Mouse (Mus musculus) hindbrain, embryonic 13.5 days (tissue): ENCODE results near the gene Ankrd44. TPM values are rescaled to one million over a fixed set of nuclear protein-coding genes. Genes with fewer than 3 reads are reported as not detected.

ENCODE experiments used
- ATAC-seq: fragments of 200-750 bp; cut with Nextera tagmentation; 2 replicates; pipeline ENCODE4 v1.8.0; 2017; ENCODE audit warnings: moderate TSS enrichment; ENCODE audit not compliant: low FRiP score
- H3K27ac ChIP-seq: fragments of 300-500 bp; sonication (generic); 2 replicates; pipeline ENCODE4 v1.5.1; 2015; ENCODE audit warnings: inconsistent platforms, mild to moderate bottlenecking, moderate library complexity
- H3K27me3 ChIP-seq: fragments of 300-500 bp; sonication (generic); 2 replicates; pipeline ENCODE4 v1.6.1; 2015; ENCODE audit warnings: mild to moderate bottlenecking, inconsistent platforms
- H3K36me3 ChIP-seq: fragments of 300-500 bp; sonication (generic); 2 replicates; pipeline ENCODE4 v1.6.1; 2015; ENCODE audit warnings: mild to moderate bottlenecking, inconsistent platforms
- H3K4me1 ChIP-seq: fragments of 300-500 bp; sonication (generic); replicated peaks from 2 replicates; pipeline ENCODE4 v1.6.1; 2015; ENCODE audit warnings: inconsistent platforms
- H3K4me2 ChIP-seq: fragments of 300-500 bp; sonication (generic); 2 replicates; pipeline ENCODE4 v1.6.1; 2015; ENCODE audit warnings: inconsistent platforms, mild to moderate bottlenecking, moderate library complexity
- H3K4me3 ChIP-seq: fragments of 300-500 bp; sonication (generic); 2 replicates; pipeline ENCODE4 v1.5.1; 2015; ENCODE audit warnings: mild to moderate bottlenecking, inconsistent platforms
- H3K9ac ChIP-seq: fragments of 300-500 bp; sonication (generic); 2 replicates; pipeline ENCODE4 v1.6.1; 2015; ENCODE audit warnings: mild to moderate bottlenecking, inconsistent platforms
- H3K9me3 ChIP-seq: fragments of 300-500 bp; sonication (generic); 2 replicates; pipeline ENCODE4 v1.6.1; 2016; ENCODE audit warnings: inconsistent platforms
- WGBS: fragments of 180-500 bp; shearing (Covaris S2); methylation state at CpG from one replicate; pipeline ENCODE4 v1.1.7; 2015; 5-methylcytosine and 5-hydroxymethylcytosine counted together
- microRNA-seq: library from miRNA; unstranded; fragments of <30 nt; microRNA quantifications from one replicate; pipeline ENCODE4, GENCODE M21; 2016
- polyA plus RNA-seq: library from polyadenylated mRNA; unstranded; fragments of >200 nt; fragmentation: Nextera tagmentation; extraction: Ambion mirVana; gene quantifications from 2 replicates; pipeline ENCODE4 v1.2.1, GENCODE M21; 2015

The Ankrd44 gene
- polyA plus RNA-seq, 1 experiment from 2014 or later, result 20.9 TPM

GRCm38 (mm10) chr1:54597594-54598217 lies 328.5 kb downstream of the Ankrd44 start:
- Histone ChIP-seq H3K4me1 (no peaks in the 10 kb centered on the region), H3K36me3 (no peaks in the 10 kb centered on the region), H3K4me2 (no peak overlapping the region), H3K9ac (no peak overlapping the region), H3K27ac (no peak overlapping the region), H3K4me3 (no peak overlapping the region), H3K9me3 (peaks cover 4% of the 10 kb centered on the region; the same call in 1 of the 2 replicates), H3K27me3 (no peaks in the 10 kb centered on the region)
- 84% methylated on average over 4 of the region's 4 CpGs for WGBS
- ATAC-seq, result no peak

GRCm38 (mm10) chr1:54596151-54596550 lies 330.0 kb downstream of the Ankrd44 start:
- WGBS, result 75% methylated on average over 2 of the region's 2 CpGs
- H3K36me3 ChIP-seq, result no peaks in the 10 kb centered on the region
- no peak for ATAC-seq

More at GRCm38 (mm10) chr1:54596151-54596550, 330.0 kb downstream of the Ankrd44 start:
- Histone ChIP-seq H3K4me2 (no peak overlapping the region), H3K4me1 (no peaks in the 10 kb centered on the region), H3K27ac (no peak overlapping the region), H3K9ac (no peak overlapping the region), H3K9me3 (peaks cover 4% of the 10 kb centered on the region; the same call in 1 of the 2 replicates), H3K4me3 (no peak overlapping the region), H3K27me3 (no peaks in the 10 kb centered on the region)

Small RNA genes lying within 50 kb of the gene (microRNA-seq; reads per million reads assigned to microRNA genes)
- gene Gm24053, result not detected

Other genes starting within 250 kb of the Ankrd44 start
- 343 and 352 TPM in 2 replicates for gene Sf3b1, start 101.1 kb upstream of the Ankrd44 start, polyA plus RNA-seq
- 31.6 and 33.4 TPM in 2 replicates for gene Coq10b, start 126.4 kb upstream of the Ankrd44 start, polyA plus RNA-seq
- gene Hspe1, start 161.7 kb upstream of the Ankrd44 start, polyA plus RNA-seq, result 265 and 290 TPM in 2 replicates
- 287 and 288 TPM in 2 replicates for gene Hspd1, start 161.9 kb upstream of the Ankrd44 start, polyA plus RNA-seq
- gene Mob4, start 204.8 kb upstream of the Ankrd44 start, polyA plus RNA-seq, result 190 and 200 TPM in 2 replicates